Mouse (Mus musculus): ENCODE measurements at regions not wholly inside any gene's neighbourhood (a gene's known extent, or its start where the extent isn't known, plus 50 kb on each side); places are given as distances from the start of the nearest gene placed in this dataset.

- H3K4me1 ChIP-seq (replicated peaks): no peaks in the 10 kb centered on the region
- H3K9ac ChIP-seq: no peak overlapping the region
- no peaks in the 10 kb centered on the region for H3K36me3 ChIP-seq
- no peak overlapping the region for H3K4me2 ChIP-seq
- WGBS: 69% methylated on average over 2 of the region's 2 CpGs
- no peak overlapping the region for H3K27ac ChIP-seq (replicated peaks)
- no peaks in the 10 kb centered on the region for H3K9me3 ChIP-seq
- H3K27me3 ChIP-seq: no peaks in the 10 kb centered on the region
- no peak overlapping the region for H3K4me3 ChIP-seq
- ATAC-seq (ENCODE audit: low read depth): no peak
Measured at GRCm38 (mm10) chr16:74530531-74530930, 118.9 kb upstream of the Robo2 start.

DNA sequence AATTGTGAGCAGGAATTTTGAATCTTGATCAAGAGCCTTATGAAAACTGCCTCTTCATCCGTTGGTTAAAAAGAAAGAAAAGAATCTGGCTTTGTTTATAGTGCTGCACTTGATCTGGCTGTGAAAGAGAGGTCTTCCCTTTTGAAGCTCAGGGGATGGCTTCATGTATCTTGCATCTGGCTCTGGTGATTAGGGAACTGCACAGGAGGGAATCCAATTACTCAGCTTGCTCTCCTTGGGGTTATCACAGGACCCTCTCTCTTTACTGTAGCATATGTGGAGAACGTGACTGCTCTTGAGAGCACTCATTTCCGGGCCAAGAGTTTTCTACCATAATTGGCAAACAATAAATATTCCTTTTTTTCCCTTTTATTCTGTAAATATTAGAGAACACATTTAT is 116.6 kb upstream of the Robo2 start:
- Histone ChIP-seq H3K4me3 (no peak overlapping the region), H3K9me3 (no peaks in the 10 kb centered on the region), H3K9ac (no peak overlapping the region), H3K4me1 (replicated peaks) (no peaks in the 10 kb centered on the region), H3K4me2 (no peak overlapping the region), H3K27me3 (no peaks in the 10 kb centered on the region), H3K36me3 (no peaks in the 10 kb centered on the region), H3K27ac (replicated peaks) (no peak overlapping the region)
- WGBS: 41% methylated on average over 3 of the region's 3 CpGs
- ATAC-seq (ENCODE audit: low read depth): no peak

DNA sequence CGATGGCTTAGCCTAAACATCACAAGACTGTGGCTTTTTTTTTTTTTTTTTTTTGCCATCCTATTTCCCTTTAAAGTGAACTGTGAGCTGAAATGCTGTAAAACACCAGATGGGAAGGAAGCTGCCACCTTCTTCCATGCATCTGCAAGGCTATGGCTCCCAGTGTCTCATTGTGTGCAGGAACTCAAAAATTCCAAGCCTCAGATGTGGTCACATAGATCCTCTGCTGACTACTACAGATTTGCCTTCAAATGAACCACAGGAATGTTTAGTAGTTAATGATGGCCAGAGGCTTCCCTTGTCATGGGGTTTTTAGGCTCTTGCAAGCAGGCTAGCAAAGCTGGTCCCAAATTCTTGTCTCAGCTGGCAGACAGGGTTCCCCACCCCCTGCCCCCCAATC is 114.9 kb upstream of the Robo2 start:
- no peak overlapping the region for H3K9ac ChIP-seq
- no peaks in the 10 kb centered on the region for H3K4me1 ChIP-seq (replicated peaks)
- H3K9me3 ChIP-seq: no peaks in the 10 kb centered on the region
- WGBS: 71% methylated on average over 1 of the region's 1 CpGs
- no peak for ATAC-seq (ENCODE audit: low read depth)
- no peak overlapping the region for H3K4me2 ChIP-seq
- H3K27me3 ChIP-seq: no peaks in the 10 kb centered on the region
- no peaks in the 10 kb centered on the region for H3K36me3 ChIP-seq
- H3K27ac ChIP-seq (replicated peaks): no peak overlapping the region
- H3K4me3 ChIP-seq: no peak overlapping the region

DNA sequence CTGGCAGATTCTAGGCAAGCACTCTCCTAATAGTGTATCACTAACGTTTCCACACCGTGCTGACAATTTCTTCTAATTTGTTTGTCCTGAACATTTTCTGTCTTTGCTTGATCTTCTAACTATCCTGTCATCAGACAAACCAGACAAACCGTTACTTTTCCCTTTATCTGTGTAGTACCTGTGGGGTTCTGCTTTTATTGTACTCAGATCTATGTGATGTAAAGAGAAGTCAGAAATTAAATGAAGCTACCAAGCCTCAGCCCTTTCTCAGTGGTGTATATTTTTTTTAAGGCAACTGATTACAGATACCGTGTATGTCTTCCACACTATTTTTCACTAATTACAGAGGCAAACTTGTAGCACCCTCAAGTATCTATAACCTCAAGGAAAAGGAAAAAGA is 108.9 kb upstream of the Robo2 start:
- 86% methylated on average over 4 of the region's 4 CpGs for WGBS
- no peak for ATAC-seq (ENCODE audit: low read depth)
- no peaks in the 10 kb centered on the region for H3K36me3 ChIP-seq
- no peak overlapping the region for H3K27ac ChIP-seq (replicated peaks)
- H3K9ac ChIP-seq: no peak overlapping the region
- H3K27me3 ChIP-seq: no peaks in the 10 kb centered on the region
- no peaks in the 10 kb centered on the region for H3K4me1 ChIP-seq (replicated peaks)
- H3K4me2 ChIP-seq: no peak overlapping the region
- H3K9me3 ChIP-seq: no peaks in the 10 kb centered on the region
- no peak overlapping the region for H3K4me3 ChIP-seq

- Histone ChIP-seq H3K4me2 (no peak overlapping the region), H3K4me3 (no peak overlapping the region), H3K9ac (no peak overlapping the region), H3K4me1 (replicated peaks) (no peaks in the 10 kb centered on the region), H3K27ac (replicated peaks) (no peak overlapping the region), H3K9me3 (no peaks in the 10 kb centered on the region), H3K36me3 (no peaks in the 10 kb centered on the region), H3K27me3 (no peaks in the 10 kb centered on the region)
- ATAC-seq (ENCODE audit: low read depth): no peak
- WGBS: 94% methylated on average over 1 of the region's 1 CpGs
Measured at GRCm38 (mm10) chr16:74517888-74518287, 106.3 kb upstream of the Robo2 start.

- Histone ChIP-seq H3K9ac (no peak overlapping the region), H3K27me3 (no peaks in the 10 kb centered on the region), H3K9me3 (no peaks in the 10 kb centered on the region), H3K36me3 (no peaks in the 10 kb centered on the region), H3K4me1 (replicated peaks) (no peaks in the 10 kb centered on the region), H3K4me2 (no peak overlapping the region), H3K27ac (replicated peaks) (no peak overlapping the region), H3K4me3 (no peak overlapping the region)
- ATAC-seq (ENCODE audit: low read depth): no peak
- 94% methylated on average over 4 of the region's 4 CpGs for WGBS
Measured at GRCm38 (mm10) chr16:74517374-74517773, 105.7 kb upstream of the Robo2 start.

DNA sequence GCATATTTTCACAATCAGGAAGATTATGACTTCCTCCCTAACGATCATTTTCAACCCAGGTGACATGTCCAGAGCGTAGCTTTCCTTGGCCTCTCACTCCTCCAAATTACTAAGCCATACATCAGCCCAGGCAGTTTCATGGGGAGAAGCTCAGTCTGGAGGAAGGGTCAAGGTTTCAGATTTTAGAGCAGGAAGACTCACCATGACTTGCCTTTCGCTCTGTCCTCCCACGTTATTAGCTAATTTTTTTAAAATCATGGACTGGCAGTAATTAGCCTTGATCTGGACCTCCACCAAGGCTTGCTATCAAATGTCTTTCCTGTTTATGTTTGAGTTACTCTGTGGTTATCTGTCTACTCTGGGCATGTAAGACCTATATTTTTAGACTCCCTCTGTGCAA is 102.9 kb upstream of the Robo2 start:
- Histone ChIP-seq H3K4me2 (no peak overlapping the region), H3K4me3 (no peak overlapping the region), H3K36me3 (no peaks in the 10 kb centered on the region), H3K9me3 (no peaks in the 10 kb centered on the region), H3K4me1 (replicated peaks) (no peaks in the 10 kb centered on the region), H3K27ac (replicated peaks) (no peak overlapping the region), H3K9ac (no peak overlapping the region), H3K27me3 (no peaks in the 10 kb centered on the region)
- no peak for ATAC-seq (ENCODE audit: low read depth)
- 79% methylated on average over 4 of the region's 4 CpGs for WGBS

- WGBS: 95% methylated on average over 1 of the region's 1 CpGs
- H3K27me3 ChIP-seq: no peaks in the 10 kb centered on the region
- no peak for ATAC-seq (ENCODE audit: low read depth)
Measured at GRCm38 (mm10) chr16:74510383-74510782, 98.8 kb upstream of the Robo2 start.

GRCm38 (mm10) chr16:74509489-74509888 is 97.9 kb upstream of the Robo2 start:
- Histone ChIP-seq H3K27ac (replicated peaks) (no peak overlapping the region), H3K4me1 (replicated peaks) (no peaks in the 10 kb centered on the region), H3K27me3 (no peaks in the 10 kb centered on the region), H3K4me3 (no peak overlapping the region), H3K9me3 (no peaks in the 10 kb centered on the region), H3K36me3 (no peaks in the 10 kb centered on the region), H3K4me2 (no peak overlapping the region), H3K9ac (no peak overlapping the region)
- ATAC-seq (ENCODE audit: low read depth): no peak
- WGBS: 94% methylated on average over 2 of the region's 2 CpGs

More at GRCm38 (mm10) chr16:74510383-74510782, 98.8 kb upstream of the Robo2 start:
- Histone ChIP-seq H3K27ac (replicated peaks) (no peak overlapping the region), H3K4me2 (no peak overlapping the region), H3K4me1 (replicated peaks) (no peaks in the 10 kb centered on the region), H3K9me3 (no peaks in the 10 kb centered on the region), H3K36me3 (no peaks in the 10 kb centered on the region), H3K9ac (no peak overlapping the region), H3K4me3 (no peak overlapping the region)

GRCm38 (mm10) chr16:74506719-74507118 is 95.1 kb upstream of the Robo2 start:
- H3K36me3 ChIP-seq: no peaks in the 10 kb centered on the region
- no peak overlapping the region for H3K4me3 ChIP-seq
- H3K9me3 ChIP-seq: no peaks in the 10 kb centered on the region
- ATAC-seq (ENCODE audit: low read depth): no peak
- H3K4me1 ChIP-seq (replicated peaks): no peaks in the 10 kb centered on the region
- H3K4me2 ChIP-seq: no peak overlapping the region
- H3K9ac ChIP-seq: no peak overlapping the region
- no peak overlapping the region for H3K27ac ChIP-seq (replicated peaks)
- no peaks in the 10 kb centered on the region for H3K27me3 ChIP-seq

DNA sequence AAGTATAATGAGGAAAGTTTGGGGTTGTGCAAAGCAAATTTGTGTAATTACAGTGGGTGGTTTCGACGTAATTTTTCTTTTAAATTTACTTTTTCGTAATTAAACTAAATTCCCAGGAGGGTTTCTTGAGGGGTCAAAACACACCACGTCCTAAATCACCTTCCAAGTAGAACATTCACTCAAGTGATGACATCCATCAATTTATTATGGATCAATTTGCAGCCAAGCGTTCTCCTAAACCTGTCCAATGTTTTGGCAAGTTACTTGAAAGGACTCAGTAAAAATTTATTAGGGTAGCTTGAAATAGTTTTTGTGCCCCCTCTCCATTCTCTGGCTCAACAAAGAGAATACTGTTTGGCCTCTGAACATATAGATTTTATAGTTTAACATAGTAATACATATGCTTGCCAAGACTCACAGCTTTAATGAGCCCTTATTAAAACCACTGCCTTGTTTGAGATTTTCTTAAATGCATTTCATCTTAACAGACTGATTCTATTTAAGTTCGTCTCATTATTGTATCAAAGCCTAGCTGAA is 94.6 kb upstream of the Robo2 start:
- H3K36me3 ChIP-seq: no peaks in the 10 kb centered on the region
- no peaks in the 10 kb centered on the region for H3K27me3 ChIP-seq
- H3K4me2 ChIP-seq: no peak overlapping the region
- no peak for ATAC-seq (ENCODE audit: low read depth)
- no peak overlapping the region for H3K27ac ChIP-seq (replicated peaks)
- H3K9ac ChIP-seq: no peak overlapping the region
- H3K9me3 ChIP-seq: no peaks in the 10 kb centered on the region
- H3K4me3 ChIP-seq: no peak overlapping the region
- H3K4me1 ChIP-seq (replicated peaks): no peaks in the 10 kb centered on the region
- 67% methylated on average over 6 of the region's 6 CpGs for WGBS

DNA sequence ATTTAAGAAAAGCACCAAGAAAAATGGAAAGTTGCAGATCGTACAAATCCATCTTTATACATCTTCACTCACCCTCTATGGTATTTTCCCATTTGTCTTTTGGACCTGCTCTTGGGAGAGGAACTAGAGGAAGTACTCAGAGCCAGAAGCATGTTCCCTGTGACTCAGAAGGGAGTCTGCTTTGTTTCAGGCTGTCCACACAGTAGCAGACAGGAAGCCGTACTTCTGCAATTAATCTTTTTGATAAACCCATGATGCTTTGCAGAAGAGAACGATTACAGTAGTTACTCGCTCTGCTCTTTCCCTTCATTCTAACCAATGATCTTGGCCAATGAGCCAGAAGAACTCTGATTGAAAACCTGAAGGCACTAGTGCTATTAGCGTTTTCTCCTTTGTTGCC is 92.8 kb upstream of the Robo2 start:
- H3K27ac ChIP-seq (replicated peaks): no peak overlapping the region
- no peak overlapping the region for H3K9ac ChIP-seq
- H3K4me1 ChIP-seq (replicated peaks): no peaks in the 10 kb centered on the region
- H3K4me2 ChIP-seq: no peak overlapping the region
- no peaks in the 10 kb centered on the region for H3K36me3 ChIP-seq
- no peak for ATAC-seq (ENCODE audit: low read depth)
- H3K27me3 ChIP-seq: no peaks in the 10 kb centered on the region
- WGBS: 84% methylated on average over 5 of the region's 5 CpGs
- no peaks in the 10 kb centered on the region for H3K9me3 ChIP-seq
- H3K4me3 ChIP-seq: no peak overlapping the region

DNA sequence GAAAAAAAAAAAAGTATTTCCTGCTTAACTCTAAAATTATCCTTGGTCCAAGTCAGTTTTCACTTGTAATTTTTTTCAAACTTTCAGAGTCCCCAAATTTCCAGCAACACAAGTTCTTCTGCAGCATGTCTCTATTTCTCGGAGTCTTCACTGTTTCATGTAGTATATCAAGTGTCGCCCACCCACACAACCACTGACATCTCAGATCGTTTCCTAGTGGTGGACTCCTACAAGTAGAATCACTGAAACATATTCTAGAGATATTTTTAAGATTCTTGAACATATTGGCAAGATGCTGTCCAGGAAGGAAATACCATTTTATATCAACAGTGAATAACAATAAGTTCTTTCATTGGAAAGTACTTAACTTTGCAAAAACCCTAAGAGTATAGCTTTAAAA is 89.1 kb upstream of the Robo2 start:
- WGBS: 87% methylated on average over 3 of the region's 3 CpGs
- Histone ChIP-seq H3K27ac (replicated peaks) (no peak overlapping the region), H3K9ac (no peak overlapping the region), H3K4me1 (replicated peaks) (no peaks in the 10 kb centered on the region), H3K9me3 (no peaks in the 10 kb centered on the region), H3K4me3 (no peak overlapping the region), H3K4me2 (no peak overlapping the region), H3K36me3 (no peaks in the 10 kb centered on the region), H3K27me3 (no peaks in the 10 kb centered on the region)
- ATAC-seq (ENCODE audit: low read depth): no peak
